Mouse (Mus musculus): ENCODE measurements around the gene Myoc. TPM values are rescaled to one million over a fixed set of nuclear protein-coding genes. Genes with fewer than 3 reads are reported as not detected.

Myoc gene
- polyA plus RNA-seq, 1 experiment from 2014 or later = not detected

- Histone ChIP-seq H3K36me3 (ENCODE audit: control insufficient read depth, insufficient read depth, low read length) (peaks cover 5% of the 10 kb centered on the region; the same call in 1 of the 2 replicates), H3K9me3 (ENCODE audit: control insufficient read depth, low read length) (no peaks in the 10 kb centered on the region), H3K27ac (ENCODE audit: low read depth, low read length) (no peak overlapping the region), H3K4me2 (peak overlapping the region; percentile 77), H3K9ac (ENCODE audit: low read depth, low read length) (peak overlapping the region; percentile 49), H3K4me3 (ENCODE audit: low read depth, low read length) (peak overlapping the region; percentile 44), H3K27me3 (replicated peaks; ENCODE audit: control insufficient read depth, insufficient read depth, low read length) (no peaks in the 10 kb centered on the region), H3K4me1 (replicated peaks; ENCODE audit: control insufficient read depth, insufficient read depth, low read length) (peaks cover 2% of the 10 kb centered on the region; the same call in 1 of the 2 replicates)
- DNase-seq (ENCODE audit: low spot score) (peak; percentile 60), ATAC-seq (replicated peaks; ENCODE audit: low FRiP score) (peak; percentile 83)
- WGBS = 7% methylated on average over 11 of the region's 11 CpGs
Measured at GRCm38 (mm10) chr1:162665486-162666174, 26.7 kb downstream of the Myoc start.

DNA sequence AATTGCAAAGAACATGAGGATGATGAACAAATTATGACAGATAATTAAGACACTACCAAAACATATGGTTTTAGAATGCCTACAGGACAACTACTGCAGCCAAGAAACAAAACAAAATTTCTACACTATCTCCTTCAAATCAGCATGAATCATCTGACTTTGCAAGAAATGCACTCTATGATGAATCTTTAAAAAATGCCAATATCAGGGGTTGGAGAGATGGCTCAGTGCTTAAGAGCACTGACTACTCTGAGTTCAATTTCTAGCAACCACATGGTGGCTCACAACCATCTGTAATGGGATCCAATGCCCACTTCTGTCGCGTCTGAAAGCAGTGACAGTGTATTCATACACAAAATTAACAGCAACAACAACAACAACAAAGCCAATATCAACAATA is 54.8 kb downstream of the Myoc start:
- no peak overlapping the region for H3K4me3 ChIP-seq (ENCODE audit: low read depth, low read length)
- no peak overlapping the region for H3K4me2 ChIP-seq
- H3K27ac ChIP-seq (ENCODE audit: low read depth, low read length) = no peak overlapping the region
- no peaks in the 10 kb centered on the region for H3K4me1 ChIP-seq (replicated peaks; ENCODE audit: control insufficient read depth, insufficient read depth, low read length)
- H3K9me3 ChIP-seq (ENCODE audit: control insufficient read depth, low read length) = no peaks in the 10 kb centered on the region
- H3K27me3 ChIP-seq (replicated peaks; ENCODE audit: control insufficient read depth, insufficient read depth, low read length) = no peaks in the 10 kb centered on the region
- DNase-seq (ENCODE audit: low spot score) (no peak), ATAC-seq (replicated peaks; ENCODE audit: low FRiP score) (no peak)
- peaks cover 32% of the 10 kb centered on the region for H3K36me3 ChIP-seq (ENCODE audit: control insufficient read depth, insufficient read depth, low read length)
- H3K9ac ChIP-seq (ENCODE audit: low read depth, low read length) = no peak overlapping the region
- 90% methylated on average over 2 of the region's 2 CpGs for WGBS

- no peak overlapping the region for H3K27ac ChIP-seq (ENCODE audit: low read depth, low read length)
- no peaks in the 10 kb centered on the region for H3K27me3 ChIP-seq (replicated peaks; ENCODE audit: control insufficient read depth, insufficient read depth, low read length)
- peaks cover 30% of the 10 kb centered on the region for H3K36me3 ChIP-seq (ENCODE audit: control insufficient read depth, insufficient read depth, low read length)
- DNase-seq (ENCODE audit: low spot score) = no peak
- H3K4me1 ChIP-seq (replicated peaks; ENCODE audit: control insufficient read depth, insufficient read depth, low read length) = no peaks in the 10 kb centered on the region
- 94% methylated on average over 6 of the region's 6 CpGs for WGBS
- no peak overlapping the region for H3K4me3 ChIP-seq (ENCODE audit: low read depth, low read length)
- no peaks in the 10 kb centered on the region for H3K9me3 ChIP-seq (ENCODE audit: control insufficient read depth, low read length)
- no peak overlapping the region for H3K9ac ChIP-seq (ENCODE audit: low read depth, low read length)
- no peak overlapping the region for H3K4me2 ChIP-seq
- ATAC-seq (replicated peaks; ENCODE audit: low FRiP score) = no peak
Measured at GRCm38 (mm10) chr1:162697866-162698265, 58.9 kb downstream of the Myoc start.

Small RNA genes lying within 50 kb of the gene (microRNA-seq; reads per million reads assigned to microRNA genes)
- gene Gm27616 (ENCODE audit: borderline number of aligned reads) = not detected

Other genes with a start within 250 kb of the Myoc start
- gene Dnm3, start 161.1 kb upstream of the Myoc start, polyA plus RNA-seq (2014; fragmentation: Nextera tagmentation; extraction: Ambion mirVana) = 3.3 and 4.0 TPM in 2 replicates
- 31.3 and 31.8 TPM in 2 replicates for gene Mettl13, start 90.6 kb upstream of the Myoc start, polyA plus RNA-seq (2014; fragmentation: Nextera tagmentation; extraction: Ambion mirVana)
- gene Vamp4, start 68.6 kb upstream of the Myoc start, polyA plus RNA-seq (2014; fragmentation: Nextera tagmentation; extraction: Ambion mirVana) = 35.1 and 35.6 TPM in 2 replicates
- gene Myocos, start 19.1 kb downstream of the Myoc start, polyA plus RNA-seq (2014; fragmentation: Nextera tagmentation; extraction: Ambion mirVana) = not detected in 2 replicates
- gene Prrc2c, start 101.4 kb downstream of the Myoc start, polyA plus RNA-seq (2014; fragmentation: Nextera tagmentation; extraction: Ambion mirVana) = 88.6 and 103 TPM in 2 replicates
- gene Fmo4, start 174.8 kb downstream of the Myoc start, polyA plus RNA-seq (2014; fragmentation: Nextera tagmentation; extraction: Ambion mirVana) = 0.34 and 0.58 TPM in 2 replicates
- 3.1 and 4.7 TPM in 2 replicates for gene Fmo1, start 227.5 kb downstream of the Myoc start, polyA plus RNA-seq (2014; fragmentation: Nextera tagmentation; extraction: Ambion mirVana)

All from liver, embryonic 11.5 days (tissue).